Mouse (Mus musculus) cerebellum, postnatal 14 days (tissue): ENCODE results near the gene Rtp3.

Experiments used
- DNase-seq, 2 experiments: peaks; one replicate each; pipeline ENCODE4 v3.0.0; 2021; ENCODE audit warnings: mixed read lengths in 2 of 2

The Rtp3 gene

DNA sequence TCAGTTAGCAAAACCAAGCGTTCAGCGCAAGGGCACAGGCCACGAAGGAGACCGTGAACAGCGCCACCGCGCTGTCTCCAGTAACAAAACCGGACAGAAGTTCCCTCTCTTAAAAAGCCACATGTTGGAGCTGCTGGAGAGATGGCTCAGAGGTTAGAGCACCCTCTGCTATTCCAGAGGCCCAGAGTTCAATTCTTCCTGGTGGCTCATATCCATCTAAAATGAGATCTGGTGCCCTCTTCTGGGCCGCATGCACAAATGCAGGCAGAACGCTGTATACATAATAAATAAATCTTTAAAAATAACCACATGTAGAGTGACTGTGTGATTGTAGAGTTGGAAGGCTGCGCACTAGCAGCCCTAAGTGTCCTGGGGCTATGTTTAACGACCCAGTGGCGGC is 46.1 kb downstream of the Rtp3 start:
- peak; percentile 28 to 34 for DNase-seq

DNA sequence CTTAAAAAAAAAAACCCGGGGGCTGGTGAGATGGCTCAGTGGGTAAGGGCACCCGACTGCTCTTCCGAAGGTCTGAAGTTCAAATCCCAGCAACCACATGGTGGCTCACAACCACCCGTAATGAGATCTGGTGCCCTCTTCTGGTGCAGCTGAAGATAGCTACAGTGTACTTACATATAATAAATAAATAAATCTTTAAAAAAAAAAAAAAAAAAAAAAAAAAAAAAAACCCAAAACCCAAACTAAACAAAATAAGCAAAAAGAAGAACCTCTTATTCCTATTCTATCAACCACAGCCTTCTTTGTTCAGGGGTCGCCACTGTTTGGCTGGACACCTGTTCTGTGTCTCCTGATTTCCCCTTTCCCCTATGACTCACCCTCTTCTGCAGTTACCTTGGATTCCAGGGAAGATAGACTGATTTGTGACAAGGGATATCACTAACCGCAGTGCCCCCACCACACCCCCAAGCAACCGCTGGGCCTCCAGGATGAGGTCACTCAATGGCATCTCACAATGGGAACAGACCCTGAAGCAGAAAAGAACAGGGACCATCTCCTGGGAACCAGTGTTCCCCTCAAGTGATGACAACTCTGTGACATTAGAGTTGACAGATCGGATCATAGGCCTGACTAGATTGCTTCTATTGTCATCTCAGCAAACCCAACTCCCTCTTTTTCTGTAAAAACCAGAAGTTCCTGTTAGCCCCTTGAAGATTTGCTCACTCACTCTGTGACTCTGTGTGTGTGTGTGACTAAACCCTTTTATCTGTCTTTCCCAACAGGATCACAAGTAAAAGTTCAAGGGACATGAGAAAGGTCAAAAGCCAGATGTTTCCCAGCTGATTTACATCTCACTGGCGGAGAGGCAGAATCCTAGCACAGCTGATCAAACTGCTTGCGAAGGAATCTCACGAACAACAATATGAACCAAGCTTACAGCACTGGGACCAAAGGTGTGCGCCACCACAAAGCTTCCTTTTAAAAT is 52.6 kb downstream of the Rtp3 start:
- DNase-seq, result no peak

DNA sequence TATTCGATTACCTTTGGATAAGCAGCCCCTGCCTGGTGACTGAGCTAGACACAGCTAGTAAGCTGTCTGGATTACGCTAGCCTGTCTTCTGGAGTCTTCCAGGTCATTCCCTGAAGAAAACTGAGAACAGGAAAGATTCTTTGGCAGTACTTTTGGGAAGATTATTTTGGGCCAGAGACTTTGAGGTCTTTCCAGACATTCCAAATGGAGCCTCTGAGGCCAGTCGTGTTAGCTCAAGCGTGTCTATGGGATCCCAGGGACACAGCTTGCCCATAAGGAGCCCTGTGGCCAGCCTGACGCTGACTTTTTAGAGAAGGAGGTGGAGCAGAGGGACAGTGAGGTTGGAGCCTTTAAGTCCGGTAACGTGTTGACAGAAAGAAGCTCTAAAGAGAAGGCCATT is 54.4 kb downstream of the Rtp3 start:
- peak in 1 of 2 experiments; percentile 15 for DNase-seq
